Mouse (Mus musculus): ENCODE measurements around the gene Dand5. TPM values are rescaled to one million over a fixed set of nuclear protein-coding genes. Genes with fewer than 3 reads are reported as not detected.
"Not testable (repeated sequence)": the region's sequence is repeated elsewhere in the genome, so short reads cannot be mapped to it uniquely, and the experiment has no call there.

Dand5 gene
- polyA plus RNA-seq, 1 experiment from 2014 or later = 7.0 TPM

DNA sequence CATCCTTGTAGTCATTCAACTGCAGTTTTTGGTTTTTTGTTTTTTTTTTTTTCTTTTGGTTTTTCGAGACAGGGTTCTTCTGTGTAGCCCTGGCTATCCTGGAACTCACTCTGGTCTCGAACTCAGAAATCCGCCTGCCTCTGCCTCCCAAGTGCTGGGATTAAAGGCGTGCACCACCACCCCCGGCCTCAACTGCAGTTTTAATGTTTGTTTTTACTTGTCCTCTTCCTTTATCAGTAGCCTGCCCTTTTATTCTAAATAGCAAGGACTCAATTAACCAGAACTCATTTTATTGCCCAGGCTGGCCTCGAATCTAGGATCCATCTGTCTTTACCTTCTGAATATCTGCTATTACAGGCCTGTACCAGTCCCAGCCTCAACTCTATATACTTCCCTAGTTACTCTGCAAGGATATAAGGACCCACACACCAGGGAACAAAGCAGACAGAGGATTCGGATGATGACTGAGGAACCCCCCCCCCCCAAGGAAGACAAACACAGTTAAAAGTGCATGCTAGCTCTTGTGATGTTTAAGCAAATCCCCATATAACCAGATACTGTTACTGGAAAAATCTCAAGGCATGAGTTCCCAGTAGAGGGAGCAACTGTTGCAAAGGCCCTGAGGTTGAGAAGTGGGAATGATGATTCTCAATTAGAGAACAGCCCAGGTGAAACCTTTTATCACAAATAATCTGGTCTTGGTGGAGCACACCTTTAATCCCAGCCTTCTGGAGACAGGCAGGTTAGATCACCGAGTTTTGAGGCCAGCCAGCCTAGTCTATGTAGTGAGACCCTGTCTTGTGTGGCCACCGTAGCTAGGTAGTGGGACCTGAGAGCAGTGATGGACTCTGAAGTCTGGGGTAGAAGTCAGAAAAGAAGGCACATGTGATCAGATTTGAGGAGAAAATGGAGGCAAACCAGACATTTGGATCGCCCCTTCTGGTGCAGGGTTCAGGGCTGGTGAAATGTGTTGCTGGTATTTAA lies 10.4 kb upstream of the Dand5 start:
- Histone ChIP-seq H3K27ac (peak overlapping the region; percentile 97), H3K27me3 (no peaks in the 10 kb centered on the region), H3K4me2 (peak overlapping the region; percentile 61), H3K4me3 (peak overlapping the region; percentile 74), H3K9me3 (no peaks in the 10 kb centered on the region), H3K9ac (peak overlapping the region; percentile 99), H3K4me1 (peaks cover 37% of the 10 kb centered on the region), H3K36me3 (peaks cover 46% of the 10 kb centered on the region)
- ATAC-seq (ENCODE audit: insufficient number of reproducible peaks, insufficient read depth, low FRiP score, low TSS enrichment, low read depth) = no peak
- 72% methylated on average over 10 of the region's 10 CpGs for WGBS

DNA sequence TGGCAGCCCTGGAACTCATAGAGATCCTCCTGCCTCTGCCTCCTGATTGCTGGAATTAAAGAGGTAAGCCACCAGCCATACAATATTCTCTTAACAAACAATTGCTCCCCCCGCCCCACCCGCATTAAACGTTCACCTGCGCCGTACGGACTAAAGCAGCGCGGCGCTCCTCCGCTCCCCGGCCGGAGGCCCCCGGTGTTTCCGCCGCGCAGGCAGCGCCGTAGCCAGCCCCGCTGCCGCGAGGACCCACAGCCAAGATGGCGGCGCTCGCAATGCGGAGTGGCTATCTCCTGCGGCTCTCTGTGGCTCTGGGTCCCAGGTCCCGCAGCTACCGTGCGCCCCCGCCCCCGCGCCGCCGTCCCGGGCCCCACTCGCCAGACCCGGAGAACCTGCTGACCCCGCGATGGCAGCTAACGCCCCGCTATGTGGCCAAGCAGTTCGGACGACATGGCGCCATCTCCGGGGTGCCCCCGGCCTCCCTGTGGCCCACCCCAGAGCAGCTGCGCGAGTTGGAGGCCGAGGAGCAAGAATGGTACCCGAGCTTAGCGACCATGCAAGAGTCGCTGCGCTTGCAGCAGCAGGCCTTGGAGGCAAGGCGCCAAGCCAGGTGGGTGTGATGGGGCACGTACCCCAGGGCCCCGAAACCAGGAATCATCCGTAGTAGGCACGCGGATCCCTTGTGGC lies 9.6 kb upstream of the Dand5 start:
- ATAC-seq (ENCODE audit: insufficient number of reproducible peaks, insufficient read depth, low FRiP score, low TSS enrichment, low read depth) = peak; percentile 69
- peak overlapping the region; percentile 99 for H3K9ac ChIP-seq
- WGBS = 1% methylated on average over 59 of the region's 59 CpGs
- peak overlapping the region; percentile 97 for H3K27ac ChIP-seq
- H3K9me3 ChIP-seq = no peaks in the 10 kb centered on the region
- no peaks in the 10 kb centered on the region for H3K27me3 ChIP-seq
- H3K36me3 ChIP-seq = peaks cover 37% of the 10 kb centered on the region
- H3K4me1 ChIP-seq = peaks cover 29% of the 10 kb centered on the region
- H3K4me2 ChIP-seq = peak overlapping the region; percentile 61
- peak overlapping the region; percentile 74 for H3K4me3 ChIP-seq

DNA sequence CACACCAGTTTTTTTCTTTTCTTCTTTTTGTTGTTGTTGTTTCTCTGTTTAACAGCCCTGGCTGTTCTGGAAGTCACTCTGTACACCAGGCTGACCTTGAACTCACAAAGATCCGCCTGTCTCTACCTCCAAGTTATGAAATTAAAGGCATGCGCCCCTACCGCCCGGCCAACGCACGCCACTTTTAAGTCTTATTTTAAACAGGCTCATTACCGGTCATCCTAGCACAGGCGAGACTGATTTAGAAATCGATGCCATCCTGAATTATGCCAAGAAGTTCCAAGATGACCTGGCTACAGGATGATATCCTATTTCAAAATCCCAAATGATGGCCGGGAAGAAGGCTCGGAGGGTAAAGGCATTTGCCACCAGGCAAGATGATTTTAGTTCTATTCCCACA lies 8.9 kb upstream of the Dand5 start, which contains the start of gene Gadd45gip1:
TSS of gene Gadd45gip1 (plus strand) at position 33 of the 400 bp plus-strand sequence.
- peak within 1 kb of the TSS; percentile 97 for H3K27ac ChIP-seq
- ATAC-seq (ENCODE audit: insufficient number of reproducible peaks, insufficient read depth, low FRiP score, low TSS enrichment, low read depth) = no peak
- H3K4me1 ChIP-seq = peaks cover 23% of the 10 kb centered on the region
- peak within 1 kb of the TSS; percentile 74 for H3K4me3 ChIP-seq
- H3K4me2 ChIP-seq = peak within 1 kb of the TSS; percentile 61
- no peaks in the 10 kb centered on the region for H3K27me3 ChIP-seq
- WGBS = 78% methylated on average over 11 of the region's 11 CpGs
- peaks cover 31% of the 10 kb centered on the region for H3K36me3 ChIP-seq
- no peaks in the 10 kb centered on the region for H3K9me3 ChIP-seq
- H3K9ac ChIP-seq = peak within 1 kb of the TSS; percentile 99

DNA sequence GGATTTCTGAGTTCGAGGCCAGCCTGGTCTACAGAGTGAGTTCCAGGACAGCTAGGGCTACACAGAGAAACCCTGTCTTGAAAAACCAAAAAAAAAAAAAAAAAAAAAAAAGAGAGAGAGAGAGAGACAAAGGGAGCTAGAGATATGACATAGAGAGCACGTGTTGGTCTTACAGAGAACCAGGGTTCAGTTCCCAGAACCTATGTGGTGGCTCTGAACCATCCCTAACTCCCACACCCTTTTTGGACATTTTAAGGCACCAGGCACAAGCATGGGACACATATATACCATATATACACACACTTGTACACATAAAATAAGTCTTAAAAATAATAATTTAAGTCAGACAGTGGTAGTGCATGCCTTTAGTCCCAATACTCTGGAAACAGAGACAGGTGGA lies 3.9 kb upstream of the Dand5 start:
- not testable (repeated sequence) for H3K4me1 ChIP-seq; H3K27ac ChIP-seq; H3K4me2 ChIP-seq; ATAC-seq (ENCODE audit: insufficient number of reproducible peaks, insufficient read depth, low FRiP score, low TSS enrichment, low read depth); H3K9me3 ChIP-seq; H3K4me3 ChIP-seq; H3K9ac ChIP-seq; H3K36me3 ChIP-seq
- WGBS = 81% methylated on average over 2 of the region's 2 CpGs
- H3K27me3 ChIP-seq = peaks cover 11% of the 10 kb centered on the region; the same call in 1 of the 2 replicates

DNA sequence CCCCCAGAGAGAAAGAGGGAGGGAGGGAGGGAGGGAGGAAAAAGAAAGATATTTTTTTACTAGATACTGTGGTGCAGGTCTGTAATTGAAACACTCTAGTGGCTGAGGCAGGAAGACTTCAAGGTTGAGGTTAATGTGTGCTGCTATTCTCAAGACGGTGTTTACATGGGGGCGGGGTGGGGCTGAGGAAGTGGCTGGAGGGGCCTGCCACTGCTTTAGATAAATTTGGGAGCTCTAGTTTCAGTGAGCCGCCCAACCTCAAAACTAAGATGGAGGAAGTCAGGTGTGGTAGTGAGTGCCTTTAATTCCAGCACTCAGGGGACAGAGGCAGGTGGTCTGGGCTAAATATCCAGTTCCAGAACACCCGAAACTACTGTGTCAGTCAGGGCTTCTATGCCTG lies 3.0 kb upstream of the Dand5 start:
- Histone ChIP-seq H3K27ac (no peak overlapping the region), H3K9me3 (no peaks in the 10 kb centered on the region), H3K27me3 (peaks cover 11% of the 10 kb centered on the region; the same call in 1 of the 2 replicates), H3K4me3 (no peak overlapping the region), H3K9ac (no peak overlapping the region), H3K4me1 (peaks cover 6% of the 10 kb centered on the region; the same call in 1 of the 2 replicates), H3K4me2 (no peak overlapping the region), H3K36me3 (no peaks in the 10 kb centered on the region)
- 52% methylated on average over 4 of the region's 4 CpGs for WGBS
- ATAC-seq (ENCODE audit: insufficient number of reproducible peaks, insufficient read depth, low FRiP score, low TSS enrichment, low read depth) = no peak

DNA sequence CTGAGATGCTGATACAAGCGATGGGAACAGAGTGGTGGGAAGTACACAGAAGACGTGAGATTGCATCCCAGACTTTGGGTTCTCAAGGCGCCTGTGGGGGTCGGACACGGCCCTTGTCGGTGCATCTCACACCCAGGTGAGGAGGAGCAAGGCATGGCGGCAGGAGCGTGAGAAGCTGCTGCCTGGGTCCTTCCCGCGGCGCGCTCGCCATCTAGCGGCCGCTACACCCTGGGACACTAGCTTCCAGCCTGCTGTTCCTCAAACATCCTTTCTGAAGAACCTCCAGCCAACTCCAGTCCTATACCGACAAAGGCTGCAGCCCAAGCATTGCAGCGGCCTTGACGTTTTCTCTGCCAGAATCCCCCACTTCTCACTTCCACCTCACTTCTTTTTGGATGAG lies 1.0 kb upstream of the Dand5 start:
- H3K4me3 ChIP-seq = peak overlapping the region; percentile 25
- no peak overlapping the region for H3K9ac ChIP-seq
- WGBS = 2% methylated on average over 18 of the region's 18 CpGs

DNA sequence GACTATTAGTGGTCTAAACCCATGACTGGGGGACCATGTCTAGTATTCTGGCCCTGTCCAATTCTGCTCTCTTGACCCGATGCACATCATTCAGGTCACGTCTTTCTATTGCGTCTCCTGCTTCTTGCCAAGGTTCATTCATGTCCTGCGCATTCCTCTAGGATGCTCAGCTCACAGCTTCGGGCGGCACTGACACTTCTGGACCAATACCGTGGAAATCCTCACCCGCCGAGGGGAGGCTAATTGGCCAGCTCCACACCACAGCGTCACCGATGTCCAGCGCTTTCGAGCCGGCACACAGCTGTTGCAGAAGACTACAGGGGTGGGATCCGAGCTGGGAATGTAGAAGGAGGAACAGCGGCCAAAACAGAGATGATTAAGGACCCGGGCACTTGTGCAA lies 6.5 kb downstream of the Dand5 start:
- WGBS = 74% methylated on average over 17 of the region's 17 CpGs
- H3K27me3 ChIP-seq = peaks cover 33% of the 10 kb centered on the region
- no peak overlapping the region for H3K9ac ChIP-seq
- H3K9me3 ChIP-seq = no peaks in the 10 kb centered on the region
- no peak overlapping the region for H3K4me3 ChIP-seq
- no peak for ATAC-seq (ENCODE audit: insufficient number of reproducible peaks, insufficient read depth, low FRiP score, low TSS enrichment, low read depth)
- H3K4me2 ChIP-seq = no peak overlapping the region
- H3K4me1 ChIP-seq = peaks cover 14% of the 10 kb centered on the region
- no peak overlapping the region for H3K27ac ChIP-seq
- H3K36me3 ChIP-seq = no peaks in the 10 kb centered on the region

More for the DNA sequence above, 1.0 kb upstream of the Dand5 start:
- H3K9me3 ChIP-seq = no peaks in the 10 kb centered on the region
- peaks cover 11% of the 10 kb centered on the region; the same call in 1 of the 2 replicates for H3K27me3 ChIP-seq
- peak; percentile 56; the same call in 1 of the 2 replicates for ATAC-seq (ENCODE audit: insufficient number of reproducible peaks, insufficient read depth, low FRiP score, low TSS enrichment, low read depth)
- peaks cover 6% of the 10 kb centered on the region; the same call in 1 of the 2 replicates for H3K4me1 ChIP-seq
- H3K36me3 ChIP-seq = no peaks in the 10 kb centered on the region
- H3K4me2 ChIP-seq = peak overlapping the region; percentile 56
- H3K27ac ChIP-seq = no peak overlapping the region

DNA sequence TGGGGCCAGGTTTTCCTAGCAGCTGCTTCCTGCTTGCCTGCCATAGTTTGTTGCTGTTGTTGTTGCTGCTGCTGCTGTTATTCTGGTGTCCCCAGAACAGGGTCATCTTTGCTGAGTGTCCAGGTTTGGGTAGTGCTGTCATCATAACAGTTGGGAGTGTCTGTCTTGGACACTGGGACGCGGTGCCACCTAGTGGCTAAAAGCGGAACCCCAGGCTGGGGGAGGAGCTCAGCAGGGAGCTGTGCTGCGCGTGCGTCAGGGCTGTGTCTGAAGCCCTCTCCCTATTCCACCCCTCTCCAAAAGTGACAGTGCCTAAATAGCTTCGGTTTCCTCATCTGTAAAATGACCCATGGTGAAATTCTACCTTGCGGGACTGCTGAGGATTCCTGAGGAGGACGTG lies 7.1 kb downstream of the Dand5 start:
- no peak overlapping the region for H3K4me3 ChIP-seq
- no peak overlapping the region for H3K27ac ChIP-seq
- H3K9me3 ChIP-seq = no peaks in the 10 kb centered on the region
- H3K9ac ChIP-seq = peak overlapping the region; percentile 47; the same call in 1 of the 2 replicates
- H3K27me3 ChIP-seq = peaks cover 35% of the 10 kb centered on the region
- H3K36me3 ChIP-seq = no peaks in the 10 kb centered on the region
- WGBS = 5% methylated on average over 9 of the region's 9 CpGs
- no peak overlapping the region for H3K4me2 ChIP-seq
- ATAC-seq (ENCODE audit: insufficient number of reproducible peaks, insufficient read depth, low FRiP score, low TSS enrichment, low read depth) = 0 out of 2 replicates have a peak, but pooled peaks have one; percentile 22
- H3K4me1 ChIP-seq = peaks cover 19% of the 10 kb centered on the region

DNA sequence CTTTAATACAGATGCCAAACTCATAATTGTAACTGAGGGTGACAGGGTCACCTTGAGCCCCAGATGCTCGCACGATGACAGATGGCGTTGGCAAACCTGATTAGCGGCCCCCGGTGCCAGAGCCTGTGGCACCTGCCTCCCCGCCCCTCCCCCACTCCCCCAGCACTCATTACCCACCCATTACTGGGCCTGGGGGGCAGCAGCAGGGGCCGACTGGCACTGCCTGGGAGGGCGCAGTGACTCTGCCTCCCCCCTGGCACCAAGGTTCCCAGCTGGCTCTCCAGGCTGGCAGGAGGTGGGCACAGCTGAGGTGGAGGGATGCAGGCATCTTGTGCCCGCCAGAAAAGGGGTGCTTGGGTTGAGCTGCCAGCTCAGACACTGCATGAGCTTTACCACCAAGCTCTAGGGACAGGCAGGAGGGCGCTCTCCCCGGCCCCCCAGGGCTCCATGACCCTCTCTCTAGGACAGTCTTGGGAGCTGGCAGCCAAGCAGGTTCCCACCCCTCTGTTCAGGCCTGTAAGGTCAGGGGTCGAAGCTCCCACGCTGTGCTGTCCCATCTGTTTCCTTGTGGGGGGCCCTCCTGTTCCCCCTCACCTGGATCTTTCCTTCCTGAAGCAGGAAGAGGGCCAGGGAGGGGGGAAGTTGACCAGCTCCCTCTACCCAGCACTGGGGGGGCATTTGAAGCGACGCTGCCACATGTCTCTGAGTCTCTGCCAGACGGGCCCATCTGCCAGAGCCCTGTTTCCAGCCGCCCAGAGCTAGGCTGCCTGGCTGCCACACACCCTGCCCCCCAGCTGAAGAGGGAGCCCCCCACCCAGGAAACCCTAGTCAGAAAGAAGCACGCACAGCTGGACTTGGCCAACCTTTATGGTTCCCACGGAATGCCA lies 7.8 kb downstream of the Dand5 start:
- Histone ChIP-seq H3K27ac (no peak overlapping the region), H3K36me3 (no peaks in the 10 kb centered on the region), H3K4me3 (no peak overlapping the region), H3K4me2 (no peak overlapping the region), H3K9me3 (no peaks in the 10 kb centered on the region), H3K4me1 (peaks cover 21% of the 10 kb centered on the region), H3K9ac (peak overlapping the region; percentile 47; the same call in 1 of the 2 replicates), H3K27me3 (peaks cover 37% of the 10 kb centered on the region)
- ATAC-seq (ENCODE audit: insufficient number of reproducible peaks, insufficient read depth, low FRiP score, low TSS enrichment, low read depth) = no peak; the same call in 1 of the 2 replicates
- WGBS = 41% methylated on average over 19 of the region's 19 CpGs

DNA sequence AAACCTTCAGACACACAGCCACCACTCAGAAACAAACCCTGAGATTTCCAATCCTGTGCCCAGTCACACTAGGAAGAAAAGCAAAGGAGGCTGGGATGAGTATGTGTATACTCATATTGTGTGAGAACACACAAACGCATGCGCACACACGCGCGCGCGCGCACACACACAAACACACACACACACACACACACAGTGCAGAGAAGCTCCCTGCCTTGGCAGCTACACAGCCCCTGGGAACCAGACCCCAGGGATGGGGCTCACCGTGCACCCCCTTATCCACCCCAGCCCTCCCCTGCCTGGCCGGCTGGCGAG lies 8.4 kb downstream of the Dand5 start:
- H3K36me3 ChIP-seq = no peaks in the 10 kb centered on the region
- no peak for ATAC-seq (ENCODE audit: insufficient number of reproducible peaks, insufficient read depth, low FRiP score, low TSS enrichment, low read depth)

DNA sequence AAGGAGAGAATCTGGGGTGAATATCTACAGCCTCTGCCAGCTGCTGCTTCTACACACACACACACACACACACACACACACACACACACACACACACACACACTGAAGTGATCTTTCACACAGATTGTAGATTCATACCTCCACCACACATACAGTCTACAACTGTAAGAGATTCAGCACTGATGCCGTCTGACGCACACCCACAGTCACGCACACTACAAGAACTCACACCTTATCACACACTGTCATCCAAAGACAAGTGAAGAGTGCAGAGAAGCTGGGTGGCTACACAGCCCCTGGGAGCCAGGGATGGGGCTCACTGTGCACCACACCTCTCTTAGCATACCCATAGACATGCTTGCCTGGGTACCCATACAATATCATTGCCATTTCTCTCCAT lies 8.8 kb downstream of the Dand5 start:
- no peaks in the 10 kb centered on the region for H3K9me3 ChIP-seq
- no peak for ATAC-seq (ENCODE audit: insufficient number of reproducible peaks, insufficient read depth, low FRiP score, low TSS enrichment, low read depth)
- no peak overlapping the region for H3K27ac ChIP-seq
- no peak overlapping the region for H3K4me2 ChIP-seq
- H3K9ac ChIP-seq = peak overlapping the region; percentile 11; the same call in 1 of the 2 replicates
- no peak overlapping the region for H3K4me3 ChIP-seq
- WGBS = 78% methylated on average over 3 of the region's 3 CpGs
- H3K27me3 ChIP-seq = peaks cover 46% of the 10 kb centered on the region
- no peaks in the 10 kb centered on the region for H3K36me3 ChIP-seq
- H3K4me1 ChIP-seq = peaks cover 24% of the 10 kb centered on the region

More for the DNA sequence above, 8.4 kb downstream of the Dand5 start:
- 85% methylated on average over 11 of the region's 11 CpGs for WGBS
- no peak overlapping the region for H3K27ac ChIP-seq
- H3K4me3 ChIP-seq = no peak overlapping the region
- no peaks in the 10 kb centered on the region for H3K9me3 ChIP-seq
- peaks cover 43% of the 10 kb centered on the region for H3K27me3 ChIP-seq
- peak overlapping the region; percentile 11; the same call in 1 of the 2 replicates for H3K9ac ChIP-seq
- no peak overlapping the region for H3K4me2 ChIP-seq
- H3K4me1 ChIP-seq = peaks cover 24% of the 10 kb centered on the region
